11 mouse cellular contexts compared by ENCODE assay signal in the genomic region with DNA sequence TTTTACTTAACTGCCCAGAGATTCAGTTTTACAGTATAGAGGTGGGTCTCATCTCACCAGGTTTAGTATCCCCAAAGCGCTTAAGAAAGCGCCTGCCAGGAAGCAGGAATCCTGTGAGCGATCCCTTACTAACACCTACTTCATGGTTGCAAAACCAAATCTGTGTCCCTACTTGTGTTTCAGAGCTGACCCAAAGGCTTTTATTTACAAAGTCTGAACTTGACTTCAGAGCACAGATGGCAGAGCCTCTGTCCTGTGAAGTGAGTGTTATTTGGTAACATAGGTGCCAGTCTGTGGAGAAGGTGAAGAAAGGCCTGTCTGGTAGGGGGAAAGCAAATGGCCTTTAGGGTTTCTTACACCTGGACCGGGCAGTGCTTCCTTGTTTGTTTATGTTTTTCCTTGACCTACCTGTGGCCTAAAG.
DNase-seq lines count a peak whose midpoint lies in the region; ATAC-seq and TF ChIP-seq lines count a peak whose summit lies in the region.
"Had no signal": no experiment of that assay in that cellular context is flagged by ENCODE, and none has a peak within 500 bp of the region (broad histone marks: within the 10 kb centered on the region; RNA-seq: fewer than 3 reads in every experiment).

No protein-coding gene starts in this region.

- TF ChIP-seq CTCF in intestine, postnatal 0 days (IDR thresholded peaks at IDR 0.05; ENCODE audit: low read depth): no peak

- no peak for ATAC-seq in heart, embryonic 12.5 days (ENCODE audit: insufficient number of reproducible peaks, low FRiP score)
- no peak for ATAC-seq in lung, embryonic 16.5 days (ENCODE audit: low read depth)
- no peak for ATAC-seq in intestine, postnatal 0 days
- ATAC-seq in stomach, embryonic 15.5 days (ENCODE audit: insufficient read depth, low FRiP score, low read depth): no peak
- no peak for ATAC-seq in forebrain, embryonic 14.5 days
- ATAC-seq: hindbrain, embryonic 16.5 days had no signal

- H3K27me3 ChIP-seq in heart, embryonic 12.5 days (replicated peaks): no peaks in the 10 kb centered on the region
- H3K27me3 ChIP-seq in heart, embryonic 10.5 days (ENCODE audit: insufficient read depth, poor library complexity, severe bottlenecking): no peaks in the 10 kb centered on the region
- H3K27me3 ChIP-seq in lung, embryonic 16.5 days (ENCODE audit: control insufficient read depth, insufficient read depth, low read depth, low read length): no peaks in the 10 kb centered on the region
- no peaks in the 10 kb centered on the region for H3K27me3 ChIP-seq in intestine, postnatal 0 days (replicated peaks; ENCODE audit: control insufficient read depth, insufficient read depth, low read length)
- H3K27me3 ChIP-seq in stomach, embryonic 15.5 days (replicated peaks): no peaks in the 10 kb centered on the region
- 0 out of 2 replicates have a peak, but pooled peaks cover 2% of the 10 kb centered on the region for H3K27me3 ChIP-seq in forebrain, embryonic 14.5 days (replicated peaks; ENCODE audit: control insufficient read depth, insufficient read depth, low read length)

- no peaks in the 10 kb centered on the region for H3K9me3 ChIP-seq in heart, embryonic 12.5 days (replicated peaks)
- H3K9me3 ChIP-seq in heart, embryonic 10.5 days: no peaks in the 10 kb centered on the region
- no peaks in the 10 kb centered on the region for H3K9me3 ChIP-seq in lung, embryonic 16.5 days (ENCODE audit: control insufficient read depth, low read length)
- no peaks in the 10 kb centered on the region for H3K9me3 ChIP-seq in intestine, postnatal 0 days (ENCODE audit: control insufficient read depth)
- no peaks in the 10 kb centered on the region for H3K9me3 ChIP-seq in stomach, embryonic 15.5 days
- no peaks in the 10 kb centered on the region for H3K9me3 ChIP-seq in forebrain, embryonic 14.5 days (replicated peaks; ENCODE audit: control insufficient read depth, low read length)

- 0 out of 2 replicates have a peak, but pooled peaks cover 8% of the 10 kb centered on the region for H3K36me3 ChIP-seq in heart, embryonic 12.5 days
- H3K36me3 ChIP-seq in heart, embryonic 10.5 days: no peaks in the 10 kb centered on the region
- no peaks in the 10 kb centered on the region for H3K36me3 ChIP-seq in lung, embryonic 16.5 days (ENCODE audit: control insufficient read depth, insufficient read depth, low read length)
- H3K36me3 ChIP-seq in intestine, postnatal 0 days (ENCODE audit: control insufficient read depth, insufficient read depth): no peaks in the 10 kb centered on the region
- H3K36me3 ChIP-seq in stomach, embryonic 15.5 days: no peaks in the 10 kb centered on the region
- H3K36me3 ChIP-seq in forebrain, embryonic 14.5 days (ENCODE audit: control insufficient read depth, insufficient read depth, low read length): no peaks in the 10 kb centered on the region

- peaks cover 43% of the 10 kb centered on the region for H3K4me1 ChIP-seq in heart, embryonic 12.5 days (replicated peaks)
- H3K4me1 ChIP-seq in heart, embryonic 10.5 days: peaks cover 32% of the 10 kb centered on the region
- peaks cover 31% of the 10 kb centered on the region for H3K4me1 ChIP-seq in lung, embryonic 16.5 days (replicated peaks; ENCODE audit: control insufficient read depth, insufficient read depth, low read length)
- no peaks in the 10 kb centered on the region for H3K4me1 ChIP-seq in intestine, postnatal 0 days (replicated peaks; ENCODE audit: control insufficient read depth, insufficient read depth, low read length)
- H3K4me1 ChIP-seq in stomach, embryonic 15.5 days: peaks cover 16% of the 10 kb centered on the region; the same call in 1 of the 2 replicates
- peaks cover 21% of the 10 kb centered on the region; the same call in 1 of the 2 replicates for H3K4me1 ChIP-seq in forebrain, embryonic 14.5 days (ENCODE audit: control insufficient read depth, insufficient read depth, low read length)

- peak overlapping the region; percentile 24 for H3K4me2 ChIP-seq in heart, embryonic 12.5 days
- H3K4me2 ChIP-seq in lung, embryonic 16.5 days (ENCODE audit: low read depth, low read length): peak overlapping the region; percentile 46
- peak overlapping the region; percentile 31 for H3K4me2 ChIP-seq in intestine, postnatal 0 days (replicated peaks; ENCODE audit: low read depth)
- H3K4me2 ChIP-seq in stomach, embryonic 15.5 days: 0 out of 2 replicates have a peak overlapping the region, but pooled peaks have one; percentile 42
- H3K4me2 ChIP-seq in forebrain, embryonic 14.5 days (ENCODE audit: low read length): no peak overlapping the region

- WGBS in heart, embryonic 12.5 days: 77% methylated on average over 4 of the region's 4 CpGs
- 77% methylated on average over 4 of the region's 4 CpGs for WGBS in heart, embryonic 10.5 days
- WGBS in lung, embryonic 16.5 days: 70% methylated on average over 4 of the region's 4 CpGs
- WGBS in intestine, postnatal 0 days: 74% methylated on average over 4 of the region's 4 CpGs
- 78% methylated on average over 4 of the region's 4 CpGs for WGBS in stomach, embryonic 15.5 days
- WGBS in forebrain, embryonic 14.5 days: 92% methylated on average over 4 of the region's 4 CpGs

- peak overlapping the region; percentile 32; the same call in 1 of the 2 replicates for H3K27ac ChIP-seq in heart, embryonic 12.5 days (ENCODE audit: poor library complexity, severe bottlenecking)
- H3K27ac ChIP-seq in heart, embryonic 10.5 days: no peak overlapping the region
- peak overlapping the region; percentile 10; the same call in 1 of the 2 replicates for H3K27ac ChIP-seq in lung, embryonic 16.5 days (ENCODE audit: low read length)
- H3K27ac ChIP-seq in intestine, postnatal 0 days (ENCODE audit: low read depth, low read length): no peak overlapping the region
- no peak overlapping the region for H3K27ac ChIP-seq in stomach, embryonic 15.5 days
- H3K27ac ChIP-seq in forebrain, embryonic 14.5 days (ENCODE audit: low read depth, low read length): no peak overlapping the region

- no peak overlapping the region for H3K4me3 ChIP-seq in heart, embryonic 12.5 days
- no peak overlapping the region for H3K4me3 ChIP-seq in heart, embryonic 10.5 days
- H3K4me3 ChIP-seq in lung, embryonic 16.5 days (ENCODE audit: low read length): peak overlapping the region; percentile 44
- H3K4me3 ChIP-seq in intestine, postnatal 0 days (ENCODE audit: low read depth, low read length): no peak overlapping the region
- H3K4me3 ChIP-seq in stomach, embryonic 15.5 days (replicated peaks): no peak overlapping the region
- H3K4me3 ChIP-seq in forebrain, embryonic 14.5 days (ENCODE audit: low read depth, low read length): no peak overlapping the region

- no peak overlapping the region for H3K9ac ChIP-seq in heart, embryonic 12.5 days
- H3K9ac ChIP-seq in lung, embryonic 16.5 days (ENCODE audit: low read length): peak overlapping the region; percentile 49
- no peak overlapping the region for H3K9ac ChIP-seq in intestine, postnatal 0 days (ENCODE audit: low read depth, low read length)
- no peak overlapping the region for H3K9ac ChIP-seq in stomach, embryonic 15.5 days
- no peak overlapping the region for H3K9ac ChIP-seq in forebrain, embryonic 14.5 days (ENCODE audit: low read length)

- DNase-seq in heart, embryonic 10.5 days (ENCODE audit: low spot score): no peak
- DNase-seq in lung, postnatal 10 days: no peak
- no peak for DNase-seq in forebrain, embryonic 14.5 days (ENCODE audit: low spot score)
- DNase-seq in adrenal gland, postnatal 4 days (ENCODE audit: low spot score in 2 of 2): no peak
- DNase-seq: layer of hippocampus, postnatal 36 days; midbrain, embryonic 14.5 days had no signal

Comparison
In these comparisons a context has a peak if more than half of its experiments do, and no peak if none do; other contexts are left out.
1. H3K27ac ChIP-seq: peak in heart, embryonic 12.5 days (single experiment) and lung, embryonic 16.5 days (single experiment); none in heart, embryonic 10.5 days (single experiment), intestine, postnatal 0 days (single experiment), stomach, embryonic 15.5 days (single experiment) and forebrain, embryonic 14.5 days (single experiment).